Mouse (Mus musculus) heart, adult 18-20 months (tissue): ENCODE measurements at regions not wholly inside any gene's neighbourhood (a gene's known extent, or its start where the extent isn't known, plus 50 kb on each side); places are given as distances from the start of the nearest gene placed in this dataset.
"Not testable (repeated sequence)": the region's sequence is repeated elsewhere in the genome, so short reads cannot be mapped to it uniquely, and the experiment has no call there.

Experiments
- DNase-seq, 2 experiments: peaks; one replicate each; pipeline ENCODE4 v3.0.0; 2021 to 2022; ENCODE audit warnings: mixed read lengths in 1 of 2

DNA sequence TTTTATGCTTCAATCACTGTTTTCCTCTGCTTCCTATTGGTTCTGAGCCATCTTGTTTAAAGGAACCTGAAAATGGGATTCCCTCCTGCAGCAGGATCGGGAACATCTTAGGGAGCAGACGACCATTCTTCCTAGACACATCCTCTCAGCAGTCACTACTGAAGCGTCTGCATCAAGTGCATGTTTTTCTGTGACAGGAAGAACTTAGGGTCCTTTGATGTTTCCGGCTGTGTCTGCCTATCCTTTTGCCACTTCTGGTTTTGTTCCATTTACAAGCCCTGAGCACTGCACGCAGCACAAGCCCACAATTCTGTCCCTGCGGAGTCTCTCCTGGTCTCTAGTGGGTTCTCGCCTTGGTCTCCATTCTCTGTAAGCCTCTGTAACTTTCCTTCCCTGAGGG lies 163.9 kb upstream of the Zfp637 start:
- DNase-seq: no peak

DNA sequence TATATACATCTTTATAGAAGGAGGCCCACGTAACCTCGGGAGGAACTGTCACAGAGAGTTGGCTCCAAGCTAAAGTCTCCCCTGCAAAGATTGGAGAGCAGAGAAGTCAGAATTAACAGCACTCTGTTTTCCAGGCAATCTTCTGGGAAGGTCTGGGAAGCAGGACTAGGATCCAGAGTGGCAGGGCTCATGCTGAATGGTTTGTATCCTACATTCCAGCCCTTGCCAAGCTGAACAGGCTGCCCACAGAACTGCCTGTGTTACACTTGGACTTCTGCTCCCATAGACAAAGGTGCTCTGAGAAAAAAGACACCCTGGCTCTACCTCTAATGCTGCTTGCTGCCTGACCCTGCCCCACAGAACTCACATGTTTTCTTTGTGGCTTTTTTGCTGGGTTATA lies 163.2 kb upstream of the Zfp637 start:
- DNase-seq: no peak

DNA sequence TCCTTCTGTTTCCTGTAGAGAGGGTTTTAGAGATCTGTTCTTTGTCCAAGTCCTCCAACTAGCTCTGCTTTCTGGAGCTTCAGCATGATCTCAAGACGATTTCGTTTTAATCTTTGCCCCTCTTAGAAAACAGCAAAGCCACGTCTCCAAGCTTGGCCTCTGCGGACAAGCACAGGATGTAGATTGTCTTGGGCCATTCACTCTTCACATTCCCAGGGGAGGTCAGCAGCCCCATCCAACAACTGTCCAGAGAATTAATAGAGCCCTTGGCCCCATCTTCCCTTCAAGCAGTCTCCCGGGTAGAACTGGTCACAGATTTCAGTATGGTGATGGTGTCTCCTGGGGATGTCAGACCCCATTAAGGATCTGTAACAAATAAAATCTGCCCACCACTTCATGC lies 162.7 kb upstream of the Zfp637 start:
- no peak for DNase-seq

DNA sequence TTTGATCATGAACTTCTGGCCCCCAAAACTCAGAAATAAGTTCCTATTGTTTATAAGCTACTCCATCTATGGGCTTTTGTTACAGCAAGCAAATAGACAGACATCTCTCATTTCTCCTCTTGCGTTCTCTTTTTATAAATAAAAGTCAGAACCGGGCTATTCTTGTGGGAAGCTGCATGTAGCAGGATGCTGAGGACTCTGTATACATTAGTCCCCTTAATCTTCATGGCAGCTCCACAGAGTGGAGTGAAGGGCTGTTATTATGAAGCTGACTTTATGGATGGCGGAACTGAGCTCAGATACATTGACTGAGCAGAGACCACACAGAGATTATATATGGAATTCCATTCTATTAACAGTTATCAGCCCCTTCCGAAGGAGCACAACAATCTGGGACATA lies 162.1 kb upstream of the Zfp637 start:
- DNase-seq: no peak

DNA sequence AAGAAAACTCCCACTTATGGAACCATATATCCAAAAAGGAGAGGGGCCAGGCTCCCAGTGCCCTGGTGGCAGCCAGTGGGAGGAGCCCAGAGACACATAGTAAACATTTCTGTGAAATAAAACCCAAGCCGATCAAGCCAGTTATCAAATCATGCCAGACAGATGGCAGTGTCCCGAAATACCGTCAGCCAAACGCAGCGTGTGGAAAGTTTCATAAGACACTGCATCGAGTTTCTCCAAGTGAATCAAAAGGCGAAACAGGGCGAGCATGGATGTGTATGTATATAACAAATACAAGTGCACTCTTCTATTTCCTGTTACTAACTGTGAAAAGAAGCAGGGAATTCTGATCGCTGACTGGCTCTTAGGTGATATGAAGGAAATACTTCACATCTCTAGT lies 154.8 kb upstream of the Zfp637 start:
- no peak for DNase-seq

DNA sequence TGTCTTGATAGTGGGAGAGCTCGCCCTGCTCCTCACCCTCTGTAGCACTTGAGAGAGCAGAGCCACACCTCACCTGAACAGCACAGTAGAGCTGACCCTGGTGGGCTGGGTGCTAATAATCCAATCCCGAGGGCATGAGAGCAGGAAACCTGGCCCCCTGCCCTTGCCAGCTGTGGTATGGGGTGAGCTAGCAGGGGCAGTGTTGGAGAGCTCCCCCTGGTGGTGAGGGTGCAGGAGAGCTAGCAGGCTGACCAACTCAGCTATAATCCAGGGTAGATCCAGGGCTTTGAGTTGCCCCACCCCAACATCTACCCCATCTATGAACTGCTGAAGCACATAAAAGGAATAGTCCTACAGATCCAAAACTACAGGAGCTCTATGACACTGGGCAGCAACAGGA lies 153.9 kb upstream of the Zfp637 start:
- peak; percentile 36 to 74 for DNase-seq

DNA sequence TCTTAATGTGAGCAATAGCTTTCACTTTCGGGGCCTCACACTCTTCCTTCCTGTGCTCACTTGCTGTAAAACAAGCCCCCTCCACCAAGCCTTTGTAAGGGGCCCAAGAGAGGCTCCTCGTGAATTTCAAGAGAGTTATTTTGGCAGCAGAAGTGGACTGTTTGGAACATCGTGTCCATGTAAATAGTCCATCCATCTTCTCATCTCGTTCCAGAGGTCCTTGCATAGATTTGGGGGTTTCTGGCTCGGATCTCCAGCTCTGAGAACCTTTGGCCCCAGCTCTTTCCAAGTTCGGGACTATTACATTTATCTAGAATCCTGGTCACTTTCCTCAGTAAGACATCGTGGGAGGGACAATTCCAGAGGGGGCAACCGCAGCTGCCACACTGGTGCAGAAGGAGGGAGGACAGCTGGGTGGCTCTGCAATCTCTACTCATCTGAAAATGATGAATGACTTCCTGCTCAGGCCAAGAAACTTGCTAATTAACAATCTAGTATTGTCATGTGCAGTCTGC lies 152.3 kb upstream of the Zfp637 start:
- peak in 1 of 2 experiments; percentile 14 for DNase-seq

DNA sequence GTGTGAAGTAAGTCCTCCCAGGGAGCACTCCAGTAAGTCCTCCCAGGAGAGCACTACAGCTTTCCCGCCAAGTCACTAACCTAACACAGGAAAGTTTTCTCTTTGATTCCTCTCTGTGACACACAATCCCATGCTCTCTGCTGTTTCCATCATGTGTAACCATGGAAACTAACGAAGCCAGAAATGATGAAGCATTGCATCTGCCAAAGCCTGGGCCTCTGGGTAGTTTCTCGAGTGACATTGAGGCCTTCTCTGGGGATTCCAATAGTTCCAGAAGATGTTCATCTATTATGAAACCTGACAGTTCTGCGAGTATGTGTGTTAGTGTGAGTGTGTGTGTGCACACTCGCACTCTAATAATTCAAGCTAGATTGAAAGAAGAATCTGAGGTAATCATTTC lies 140.7 kb upstream of the Zfp637 start:
- DNase-seq: no peak

DNA sequence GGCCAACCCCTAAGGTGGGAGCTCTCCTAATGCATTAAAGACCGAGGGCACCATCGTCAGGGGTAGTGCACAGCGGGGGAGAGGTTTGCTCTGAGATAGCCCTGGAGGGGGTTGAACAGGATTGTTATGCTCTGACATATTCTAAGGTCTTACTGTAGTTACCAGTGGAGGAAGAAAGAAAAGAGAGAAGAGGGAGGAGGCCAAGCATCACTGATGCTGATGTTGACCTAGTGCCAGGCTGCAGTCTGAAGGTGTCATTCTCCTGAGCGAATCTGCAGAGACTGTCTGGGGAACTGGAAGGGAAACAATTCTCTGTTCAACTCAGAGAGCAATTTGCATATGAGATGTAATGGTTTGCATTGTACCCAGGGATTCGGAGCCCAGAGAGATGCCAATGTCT lies 139.4 kb upstream of the Zfp637 start:
- no peak for DNase-seq

DNA sequence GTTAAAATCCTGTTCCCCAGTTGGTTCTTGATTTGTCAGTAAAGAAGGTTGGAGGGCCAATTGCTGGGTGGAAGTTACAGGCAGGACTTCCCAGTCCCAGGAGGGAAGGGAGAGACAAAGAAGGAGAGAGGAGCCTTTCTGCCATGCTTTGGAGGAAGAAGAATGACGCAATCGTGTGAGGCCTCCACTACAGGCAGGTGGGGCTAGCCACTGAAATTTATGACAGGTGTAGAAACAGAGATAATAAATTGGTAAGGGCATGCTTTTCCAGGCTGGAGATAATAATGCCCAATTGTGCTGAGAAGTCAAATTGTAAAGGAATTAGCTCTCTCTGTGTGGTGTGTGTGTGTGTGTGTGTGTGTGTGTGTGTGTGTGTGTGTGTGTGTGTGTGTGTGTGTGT lies 135.0 kb upstream of the Zfp637 start:
- no peak for DNase-seq

DNA sequence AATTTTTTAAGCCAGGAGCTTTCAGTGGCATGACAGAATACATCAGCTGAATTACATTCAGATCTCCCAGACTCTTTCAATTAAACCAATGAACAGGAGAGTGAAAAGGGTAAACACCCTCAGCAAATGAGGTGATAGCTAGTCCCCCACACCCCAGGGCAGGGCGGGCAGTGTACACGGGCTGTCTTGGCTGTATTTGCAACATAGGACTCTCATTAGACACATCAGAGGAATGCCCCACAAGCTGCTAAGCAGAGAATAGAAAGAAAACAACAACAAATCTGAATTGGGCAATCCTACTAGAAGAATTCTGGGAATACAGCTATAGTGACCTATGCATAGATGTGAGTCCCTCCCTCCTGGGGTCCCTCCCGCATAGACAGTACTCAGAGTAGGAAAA lies 131.8 kb upstream of the Zfp637 start:
- DNase-seq: no peak

DNA sequence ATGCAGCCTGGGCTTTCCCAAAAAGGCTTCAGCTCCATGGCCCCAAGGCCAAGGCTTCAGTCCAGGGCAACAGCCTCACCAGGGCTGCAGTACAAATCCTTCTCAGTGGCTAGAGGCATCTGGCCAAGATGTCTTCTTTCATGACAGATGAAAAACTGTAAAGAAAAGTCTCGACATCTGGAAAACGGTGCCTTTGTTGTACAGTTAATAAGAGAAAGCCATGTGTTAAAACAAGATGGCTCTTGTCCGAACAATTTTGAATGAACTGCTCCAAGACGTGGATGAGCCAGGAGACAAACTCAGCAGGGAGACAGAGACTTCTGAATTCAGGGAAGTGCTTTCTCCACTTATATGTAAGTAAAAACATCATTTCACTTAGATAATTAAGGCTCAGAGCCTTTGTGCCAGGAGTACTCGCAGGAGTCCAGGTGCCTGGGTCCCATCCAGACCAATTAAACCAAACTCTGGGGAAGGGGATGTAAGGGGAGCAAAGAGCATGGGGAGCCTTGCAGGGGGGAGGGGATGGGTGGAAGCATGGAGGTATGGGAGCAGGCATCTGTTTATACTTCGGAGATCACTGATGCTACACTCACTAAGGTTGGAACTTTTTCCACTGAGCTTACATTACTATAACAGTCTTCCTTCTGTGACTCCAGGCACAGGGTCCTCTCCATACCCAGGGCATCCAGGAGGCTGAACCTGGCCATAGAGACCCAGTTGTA lies 125.8 kb upstream of the Zfp637 start:
- no peak for DNase-seq

DNA sequence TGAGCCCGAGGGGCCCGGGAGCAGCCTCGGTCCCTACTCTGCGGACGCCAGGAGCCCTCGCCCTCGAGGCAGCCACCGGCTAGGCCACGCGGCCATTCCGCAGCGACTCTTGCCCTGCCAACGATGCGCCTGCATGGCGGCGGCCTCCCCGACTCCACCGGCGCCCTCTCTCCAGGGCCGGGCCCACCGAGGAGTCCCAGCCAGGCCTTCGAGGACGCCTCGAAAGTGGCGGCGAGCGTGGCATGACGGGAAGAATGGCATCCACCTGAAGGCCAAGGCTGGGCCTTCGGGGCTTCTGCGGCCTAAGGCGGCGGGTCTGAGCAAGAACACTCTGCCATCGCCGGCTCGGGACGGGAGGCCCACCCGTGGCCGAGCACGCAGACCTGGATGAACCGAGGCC lies 124.6 kb upstream of the Zfp637 start:
- not testable (repeated sequence) for DNase-seq

DNA sequence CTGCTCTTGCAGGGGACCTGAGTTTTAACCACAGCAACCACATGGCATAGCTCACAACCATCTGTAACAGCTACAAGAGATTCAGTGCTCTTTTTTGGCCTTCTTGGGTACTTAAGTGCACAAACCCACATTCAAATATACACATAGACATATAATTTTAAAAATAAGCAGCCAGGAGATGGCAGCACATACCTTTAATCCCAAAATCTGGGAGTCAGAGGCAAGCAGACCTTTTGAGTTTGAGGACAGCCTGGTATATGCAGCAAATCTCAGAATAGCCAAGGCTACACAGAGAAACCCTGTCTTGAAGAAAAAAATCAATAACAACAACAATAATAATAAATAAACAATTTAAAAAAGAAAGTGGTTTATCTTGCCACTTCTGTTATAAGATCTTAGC lies 88.6 kb upstream of the Zfp637 start:
- DNase-seq: not testable (repeated sequence)

DNA sequence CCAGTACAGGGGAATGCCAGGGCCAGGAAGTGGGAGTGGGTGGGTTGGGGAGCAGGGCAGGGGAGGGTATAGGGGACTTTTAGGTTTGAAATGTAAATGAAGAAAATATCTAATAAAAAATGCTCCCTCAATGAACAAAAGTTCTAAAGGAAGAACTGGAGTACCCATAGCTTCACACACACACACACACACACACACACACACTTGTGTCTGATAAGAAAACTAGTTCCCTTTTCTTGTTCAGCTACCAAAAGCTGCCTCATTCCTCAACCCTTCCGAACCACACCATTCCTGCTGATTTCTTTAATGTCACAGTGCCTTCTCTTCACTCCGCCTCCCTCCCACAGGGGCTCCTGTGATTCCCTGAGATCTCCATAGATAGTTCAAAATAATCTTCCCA lies 85.3 kb upstream of the Zfp637 start:
- DNase-seq: not testable (repeated sequence)

DNA sequence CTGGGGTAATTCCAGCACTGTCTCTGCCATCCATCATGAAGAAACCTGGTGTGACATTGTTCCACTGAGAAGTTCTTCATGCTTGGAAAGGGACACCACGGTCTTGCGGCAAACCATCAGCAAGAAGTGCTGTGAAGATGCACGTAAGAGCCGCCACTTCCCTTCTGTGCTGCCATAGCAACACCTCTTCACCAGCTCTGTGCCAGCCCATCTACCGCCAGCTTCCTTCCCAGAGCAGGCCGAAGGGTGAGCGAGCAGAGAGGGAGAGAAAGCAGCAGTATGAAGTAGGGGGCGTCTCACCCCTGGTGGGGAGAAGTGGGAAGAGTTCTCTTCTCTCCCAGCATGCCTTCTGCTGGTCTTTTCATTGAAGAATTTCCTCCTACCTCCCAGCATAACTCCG lies 84.8 kb upstream of the Zfp637 start:
- no peak for DNase-seq

DNA sequence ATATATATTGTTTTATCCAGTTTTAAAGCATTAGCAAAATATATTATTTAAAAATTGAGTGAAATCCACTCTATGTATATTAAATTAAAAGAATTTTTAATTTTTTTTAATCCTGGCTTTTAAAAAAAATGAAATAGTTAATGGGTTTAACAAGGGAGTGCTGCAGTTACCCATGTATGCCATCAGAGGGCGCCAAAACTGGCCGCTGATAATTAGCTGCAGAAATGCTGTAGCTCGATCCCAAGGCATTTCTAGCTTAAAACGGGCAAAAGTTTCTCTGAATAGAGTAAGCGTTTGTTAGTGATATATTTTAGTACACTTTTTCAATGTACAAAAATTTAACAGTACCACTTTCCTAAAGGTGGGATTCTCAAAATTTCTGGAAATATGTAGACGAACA lies 82.5 kb upstream of the Zfp637 start:
- DNase-seq: peak; percentile 29 to 66

DNA sequence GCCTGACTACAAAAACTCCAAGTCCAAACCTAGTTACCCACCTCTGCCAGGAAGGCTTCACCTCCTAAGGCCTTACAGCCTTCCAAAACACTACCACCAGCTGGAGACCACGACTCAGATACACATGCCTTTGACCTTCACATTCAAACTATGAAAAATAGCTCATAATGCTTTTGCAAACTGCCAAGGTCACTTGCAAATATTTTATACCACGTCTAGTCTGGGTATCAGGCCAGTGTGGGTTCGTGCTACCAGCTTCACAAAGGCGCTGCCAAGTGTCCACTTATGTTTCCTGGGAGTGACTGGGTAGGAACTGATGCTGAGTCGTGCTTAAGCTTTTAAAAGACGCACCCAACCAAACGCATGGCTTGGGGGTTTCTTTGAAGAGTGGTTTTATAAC lies 69.5 kb upstream of the Zfp637 start:
- DNase-seq: no peak

DNA sequence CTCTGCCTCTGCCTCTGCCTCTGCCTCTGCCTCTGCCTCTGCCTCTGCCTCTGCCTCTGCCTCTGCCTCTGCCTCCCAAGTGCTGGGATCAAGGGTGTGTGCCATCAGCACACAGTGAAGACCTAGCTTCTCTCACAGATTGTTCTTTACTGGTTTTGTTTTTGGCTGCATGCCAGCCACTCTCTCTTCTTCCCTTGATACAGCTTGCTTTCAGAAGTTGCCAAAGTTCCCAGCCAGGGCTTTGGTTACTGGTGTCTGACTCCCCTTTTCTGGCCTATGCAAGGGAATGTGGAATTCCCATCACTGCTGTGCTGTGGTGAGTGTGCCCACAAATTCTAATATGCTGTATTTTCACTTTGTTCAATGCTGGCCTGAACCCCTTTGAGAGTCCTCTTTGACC lies 68.6 kb upstream of the Zfp637 start:
- DNase-seq: no peak

DNA sequence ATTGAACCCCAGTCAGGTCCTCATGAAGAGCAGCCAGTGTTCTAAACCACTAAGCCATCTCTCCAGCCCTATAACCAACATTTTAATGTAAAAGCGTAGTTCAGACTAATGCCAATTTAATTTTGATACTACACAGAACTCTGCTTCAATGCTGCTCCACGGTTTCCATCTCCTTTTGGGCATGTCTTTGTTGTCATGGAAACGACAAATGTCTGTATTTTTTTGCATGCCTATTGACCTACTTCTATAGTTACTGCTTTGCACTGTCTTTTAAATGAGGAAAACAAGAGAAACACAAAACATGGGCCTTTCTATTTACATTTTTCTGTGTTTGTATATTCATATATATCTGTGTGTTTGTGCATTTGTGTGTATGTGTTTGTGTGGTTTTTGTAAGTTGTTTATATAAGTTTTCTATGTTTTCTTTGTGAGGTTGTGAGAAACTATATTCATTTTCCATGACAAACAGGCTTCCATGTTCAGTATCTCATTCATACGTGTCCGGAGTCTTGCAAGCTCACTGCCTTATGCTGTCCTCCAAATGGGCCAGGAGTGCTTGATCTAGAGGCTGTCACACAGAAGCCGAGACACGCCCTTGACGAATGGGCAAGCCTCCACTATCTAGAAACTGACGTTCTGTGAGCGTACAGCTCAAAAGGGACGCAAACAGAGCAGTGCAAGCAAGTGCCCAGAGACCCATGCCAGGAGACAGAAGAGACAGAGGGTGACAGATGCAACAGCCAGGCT lies 65.5 kb upstream of the Zfp637 start:
- DNase-seq: no peak

DNA sequence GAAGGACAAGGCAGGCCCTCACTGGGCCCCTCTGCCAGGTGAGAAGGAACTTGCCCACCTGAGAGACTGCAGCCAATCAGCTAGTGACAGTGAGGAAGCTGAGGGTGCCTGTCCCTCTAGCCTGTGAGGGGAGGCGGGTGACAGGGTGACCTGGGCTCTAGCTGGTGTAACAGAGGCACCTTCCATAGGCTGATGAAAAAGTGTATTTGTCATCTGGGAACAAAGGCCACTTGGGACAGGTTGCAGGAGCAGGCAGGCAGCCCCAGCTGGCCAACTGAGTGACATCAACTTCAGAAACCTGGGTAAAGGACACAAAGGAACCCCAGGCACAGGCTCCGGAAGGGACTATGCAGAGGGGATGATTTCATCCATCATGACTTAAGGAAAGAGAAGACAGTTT lies 63.0 kb upstream of the Zfp637 start:
- no peak for DNase-seq

DNA sequence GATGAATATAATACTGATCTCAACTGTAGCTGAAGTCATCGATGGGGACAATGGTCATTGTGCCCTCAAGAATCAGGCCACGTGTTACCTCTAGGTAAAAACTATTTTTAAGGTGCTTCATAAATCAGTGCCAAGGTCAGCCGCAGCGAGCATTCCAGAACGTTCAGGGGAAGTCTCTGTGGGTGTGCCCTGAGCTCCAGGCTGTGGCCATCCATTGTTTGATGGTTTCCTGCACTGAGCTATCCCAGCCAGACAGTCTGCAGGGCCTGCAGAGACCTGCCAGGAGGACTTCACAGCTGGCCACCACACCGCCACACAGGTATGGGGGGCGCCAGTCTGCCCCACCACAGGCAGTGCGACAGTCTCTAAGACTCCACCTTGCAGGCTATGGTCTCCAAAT lies 62.5 kb upstream of the Zfp637 start:
- peak; percentile 62 to 76 for DNase-seq

DNA sequence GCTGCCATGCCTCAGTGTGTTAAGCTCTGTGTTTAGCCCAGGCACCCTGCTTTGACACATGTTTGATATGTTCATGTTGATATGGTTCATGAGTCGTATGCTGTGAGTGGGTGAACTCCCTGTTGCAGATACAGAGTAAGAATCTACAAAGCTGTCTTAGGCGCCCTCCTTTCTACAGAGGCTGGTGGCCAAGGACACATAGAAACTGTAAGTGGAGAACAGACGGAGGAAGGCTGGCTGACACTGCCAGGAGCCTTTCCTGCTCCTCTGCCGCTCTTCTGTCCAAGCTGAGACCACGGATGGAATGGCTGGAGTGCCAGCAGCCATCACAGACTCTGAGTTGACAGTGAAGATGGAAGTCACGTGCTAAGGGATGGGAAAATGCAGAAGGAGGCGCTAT lies 62.0 kb upstream of the Zfp637 start:
- DNase-seq: no peak
